Mouse (Mus musculus) kidney, postnatal 0 days (tissue): ENCODE measurements at regions not wholly inside any gene's neighbourhood (a gene's known extent, or its start where the extent isn't known, plus 50 kb on each side); places are given as distances from the start of the nearest gene placed in this dataset.

Source experiments
- ATAC-seq: fragments of 200-750 bp; cut with Nextera tagmentation; replicated peaks from 2 replicates; pipeline ENCODE4 v1.8.0; 2017; ENCODE audit warnings: low read depth, moderate number of reproducible peaks, moderate TSS enrichment, moderate library complexity; ENCODE audit not compliant: low FRiP score
- DNase-seq: peaks from one replicate; pipeline ENCODE4 v3.0.0-alpha.2; 2016; ENCODE audit warnings: low spot score
- H3K27ac ChIP-seq: fragments of 300-500 bp; sonication (generic); 2 replicates; pipeline ENCODE4 v1.5.1; 2014; ENCODE audit warnings: mild to moderate bottlenecking
- H3K27me3 ChIP-seq: fragments of 300-500 bp; sonication (generic); 2 replicates; pipeline ENCODE4 v1.6.1; 2014; ENCODE audit warnings: low read length, mixed read lengths; ENCODE audit not compliant: insufficient read depth
- H3K36me3 ChIP-seq: fragments of 300-500 bp; sonication (generic); 2 replicates; pipeline ENCODE4 v1.6.1; 2014; ENCODE audit warnings: low read length, mixed read lengths; ENCODE audit not compliant: insufficient read depth
- H3K4me1 ChIP-seq: fragments of 300-500 bp; sonication (generic); replicated peaks from 2 replicates; pipeline ENCODE4 v1.6.1; 2014; ENCODE audit warnings: antibody characterized with exemption, low read length, mixed read lengths; ENCODE audit not compliant: insufficient read depth
- H3K4me2 ChIP-seq: fragments of 300-500 bp; sonication (generic); 2 replicates; pipeline ENCODE4 v1.6.1; 2014; ENCODE audit warnings: mild to moderate bottlenecking, low read length, moderate library complexity, mixed read lengths
- H3K4me3 ChIP-seq: fragments of 300-500 bp; sonication (generic); replicated peaks from 2 replicates; pipeline ENCODE4 v1.5.1; 2014; ENCODE audit warnings: low read depth, low read length
- H3K9ac ChIP-seq: fragments of 300-500 bp; sonication (generic); 2 replicates; pipeline ENCODE4 v1.6.1; 2014; ENCODE audit warnings: low read depth, low read length
- H3K9me3 ChIP-seq: fragments of 300-500 bp; sonication (generic); replicated peaks from 2 replicates; pipeline ENCODE4 v1.6.1; 2016; ENCODE audit warnings: low read length, inconsistent platforms, mixed read lengths
- CTCF ChIP-seq: IDR thresholded peaks from 2 replicates; pipeline ENCODE4 v1.5.1; 2016; ENCODE audit warnings: antibody characterized with exemption, low read depth, mild to moderate bottlenecking, moderate library complexity
- WGBS: fragments of 180-500 bp; shearing (Covaris S2); extraction: QIAGEN DNeasy Blood & Tissue Kit; methylation state at CpG from one replicate; pipeline ENCODE4 v1.1.7; 2014; 5-methylcytosine and 5-hydroxymethylcytosine counted together

DNA sequence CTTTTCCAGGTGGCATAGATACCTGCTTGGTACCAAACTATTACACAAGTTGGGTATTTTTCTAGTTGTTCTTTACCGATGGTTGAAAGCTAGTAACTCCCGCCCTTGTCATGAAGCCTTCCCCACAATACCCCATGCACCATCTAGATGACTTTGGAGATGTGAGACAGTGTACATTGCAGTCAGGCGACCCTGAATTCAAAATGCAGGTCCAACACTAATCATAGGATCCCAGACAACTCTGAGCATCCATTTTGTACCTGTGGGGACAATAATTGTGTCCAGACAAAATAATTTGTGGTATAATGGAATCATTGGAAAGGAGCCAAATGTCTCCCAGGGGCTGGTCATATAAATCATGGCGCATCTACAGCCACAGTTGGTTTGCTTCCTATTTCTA, 54.7 kb upstream of the Ldb2 start:
- Histone ChIP-seq H3K9ac (no peak overlapping the region), H3K4me1 (no peaks in the 10 kb centered on the region), H3K36me3 (no peaks in the 10 kb centered on the region), H3K27me3 (no peaks in the 10 kb centered on the region), H3K4me2 (no peak overlapping the region), H3K4me3 (no peak overlapping the region), H3K9me3 (no peaks in the 10 kb centered on the region), H3K27ac (no peak overlapping the region)
- TF ChIP-seq CTCF = no peak
- no peak for ATAC-seq
- 82% methylated on average over 4 of the region's 4 CpGs for WGBS
- DNase-seq = no peak
